In the genomic region with DNA sequence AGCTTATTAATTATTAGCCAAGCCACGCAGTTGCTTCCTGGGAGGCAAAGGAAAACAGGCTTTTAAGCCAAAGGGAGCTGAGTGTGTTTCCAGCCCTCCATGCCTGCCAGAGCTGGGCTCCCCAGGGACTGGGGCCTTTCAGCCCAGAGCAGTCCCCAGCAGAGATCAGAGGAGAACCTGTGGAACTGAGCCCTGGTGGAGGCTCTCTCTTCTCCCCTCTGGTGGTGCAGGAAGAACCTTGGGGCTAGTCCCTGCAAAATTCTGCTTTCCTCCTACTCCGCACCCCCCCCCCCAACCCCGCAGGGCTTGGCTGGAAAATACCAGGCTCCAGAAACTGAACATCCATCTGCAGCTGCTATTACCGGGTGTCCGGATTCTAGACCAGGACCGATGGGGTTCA, we compare ENCODE assay signal across 9 mouse cellular contexts. TPM values are rescaled to one million over a fixed set of nuclear protein-coding genes. Genes with fewer than 3 reads are reported as not detected.
DNase-seq lines count a peak whose midpoint lies in the region; ATAC-seq and TF ChIP-seq lines count a peak whose summit lies in the region.
"Had no signal": no experiment of that assay in that cellular context is flagged by ENCODE, and none has a peak within 500 bp of the region (broad histone marks: within the 10 kb centered on the region; RNA-seq: fewer than 3 reads in every experiment).

No protein-coding gene starts in this region.

- no peak for TF ChIP-seq EP300 in heart, adult 2 months (IDR thresholded peaks at IDR 0.05; ENCODE audit: insufficient read depth, low read depth, low read length)

- TF ChIP-seq CTCF in heart, adult 2 months (IDR thresholded peaks at IDR 0.05), result no peak
- TF ChIP-seq CTCF in Patski (IDR thresholded peaks at IDR 0.05), result no peak

- no peaks in the 10 kb centered on the region for H3K79me2 ChIP-seq in heart, adult 2 months (replicated peaks; ENCODE audit: control insufficient read depth, insufficient read depth, low read length)

- H3K27me3 ChIP-seq in heart, adult 2 months (ENCODE audit: control insufficient read depth, insufficient read depth, low read length), result peaks cover 8% of the 10 kb centered on the region
- H3K27me3 ChIP-seq in Patski, result peaks cover 21% of the 10 kb centered on the region
- peaks cover 26% of the 10 kb centered on the region for H3K27me3 ChIP-seq in limb, embryonic 11.5 days (ENCODE audit: control insufficient read depth, insufficient read depth, low read length)

- intact Hi-C loops in heart, adult 2 months (cut with DNase I), result no loop called here
- intact Hi-C loops in gastrocnemius, postnatal 14 days (cut with DNase I; ENCODE audit: low total_unique reads), result no loop called here
- intact Hi-C loops in left cerebral cortex, postnatal 25 days (cut with DNase I), result loop anchor here (2.0 to 5.0 kb wide), 2 partner anchors 98 to 257 kb away; no protein-coding TSS in a partner anchor

- in situ Hi-C loops in Patski (cut with MboI; ENCODE audit: low pct_unique_long_range_greater_than_20kb), result loop anchor here (10.0 kb wide), 1 partner anchor 674 kb away; no protein-coding TSS in a partner anchor

- ATAC-seq in Patski, result peak; percentile 79
- ATAC-seq in limb, embryonic 11.5 days (ENCODE audit: insufficient number of reproducible peaks, low FRiP score, low TSS enrichment, low read depth), result no peak
- no peak for ATAC-seq in erythroblast, adult 5-6 weeks (replicated peaks; ENCODE audit: low FRiP score, poor library complexity, severe bottlenecking)

- peak overlapping the region; percentile 59 for H3K4me2 ChIP-seq in limb, embryonic 11.5 days (ENCODE audit: low read depth, severe bottlenecking)

- H3K9me3 ChIP-seq in limb, embryonic 11.5 days (ENCODE audit: control insufficient read depth, low read length), result no peaks in the 10 kb centered on the region

- no peak overlapping the region for H3K4me3 ChIP-seq in heart, adult 2 months
- peak overlapping the region; percentile 43 for H3K4me3 ChIP-seq in limb, embryonic 11.5 days (ENCODE audit: low read depth, low read length)
- H3K4me3 ChIP-seq: erythroblast, embryonic 14.5 days had no signal

- peak; percentile 79 for DNase-seq in heart, adult 11 months
- DNase-seq in heart, adult 2 months, result no peak
- peak; percentile 83 for DNase-seq in Patski (ENCODE audit: low read depth, low spot score)
- DNase-seq in gastrocnemius, postnatal 14 days, result peak; percentile 11
- no peak for DNase-seq in limb, embryonic 11.5 days (ENCODE audit: low spot score)
- DNase-seq in skeletal muscle tissue, adult 2 months (ENCODE audit: low read depth, low spot score), result peak; percentile 21
- no peak for DNase-seq in left cerebral cortex, postnatal 25 days (ENCODE audit: low spot score in 2 of 2)

- H3K4me1 ChIP-seq in heart, adult 2 months (ENCODE audit: control insufficient read depth, insufficient read depth, low read length), result no peaks in the 10 kb centered on the region
- H3K4me1 ChIP-seq in limb, embryonic 11.5 days (ENCODE audit: control insufficient read depth, insufficient read depth, low read length), result no peaks in the 10 kb centered on the region

- POLR2A ChIA-PET in Patski (lab: Charles Lee), result interaction anchor here (0.7 to 0.9 kb wide), 2 partner anchors 9 to 42 kb away, joined by 3 to 4 read pairs; no protein-coding TSS in a partner anchor

- 16% methylated on average over 6 of the region's 6 CpGs for WGBS in heart, adult 2 months
- 14% methylated on average over 6 of the region's 6 CpGs for WGBS in limb, embryonic 11.5 days

- H3K9ac ChIP-seq in heart, adult 2 months (ENCODE audit: low read depth, low read length), result no peak overlapping the region
- H3K9ac ChIP-seq in limb, embryonic 11.5 days (ENCODE audit: low read length), result no peak overlapping the region

- no peak for TF ChIP-seq POLR2A in heart, adult 2 months (IDR thresholded peaks at IDR 0.05; ENCODE audit: insufficient read depth, low read depth, low read length)

- CTCF ChIA-PET in Patski (lab: Charles Lee), result interaction anchor here (0.7 to 1.8 kb wide), 8 partner anchors 10 to 521 kb away, joined by 3 to 9 read pairs (median 4); no protein-coding TSS in a partner anchor

- H3K27ac ChIP-seq in heart, adult 2 months, result no peak overlapping the region
- no peak overlapping the region for H3K27ac ChIP-seq in limb, embryonic 11.5 days (replicated peaks; ENCODE audit: low read depth, low read length)

- H3K36me3 ChIP-seq in heart, adult 2 months (ENCODE audit: control insufficient read depth, insufficient read depth, low read length), result no peaks in the 10 kb centered on the region
- H3K36me3 ChIP-seq in limb, embryonic 11.5 days (ENCODE audit: control insufficient read depth, insufficient read depth, low read length), result no peaks in the 10 kb centered on the region

RNA-seq across cellular contexts. Expression of a gene that starts 1.6 kb away (rescaled TPM):
- total RNA-seq in heart, adult 2 months (2021), result not detected
- polyA plus RNA-seq in heart, adult 2 months (2012; rRNA removed), result 0.03 and 0.08 TPM in 2 replicates
- 0.67 TPM for polyA plus RNA-seq in Patski (2021)
- total RNA-seq in gastrocnemius, postnatal 14 days (2021), result under 1 TPM; 0.04 TPM
- 0.55 and 0.96 TPM in 2 replicates for polyA plus RNA-seq in limb, embryonic 11.5 days (2014; fragmentation: Nextera tagmentation; extraction: Ambion mirVana)
- total RNA-seq in erythroblast, adult 5-6 weeks (2015; ENCODE audit: low replicate concordance), result not detected in 2 replicates
- not detected in 2 replicates for total RNA-seq in erythroblast, adult 5-6 weeks (2017; ENCODE audit: low replicate concordance)
- total RNA-seq in left cerebral cortex, postnatal 25 days (2021), result 10 to 100 TPM; 29.9 to 41.2 TPM
- polyA plus RNA-seq: erythroblast, embryonic 14.5 days had no signal

Comparison
In these comparisons a context has a peak if more than half of its experiments do, and no peak if none do; other contexts are left out.
1. DNase-seq: peak in heart, adult 11 months (single experiment), Patski (single experiment), gastrocnemius, postnatal 14 days (single experiment) and skeletal muscle tissue, adult 2 months (single experiment); none in heart, adult 2 months (0 of 2), limb, embryonic 11.5 days (single experiment) and left cerebral cortex, postnatal 25 days (0 of 2).
2. RNA of a gene that starts 1.6 kb away (total RNA-seq): 29.9 to 41.2 TPM in left cerebral cortex, postnatal 25 days; 0.04 TPM in gastrocnemius, postnatal 14 days, not detected in heart, adult 2 months and not detected in erythroblast, adult 5-6 weeks; every median in the first group is over 10 times any median in the second.